Mouse (Mus musculus) midbrain, embryonic 13.5 days (tissue): ENCODE measurements around the gene Pcgf1. TPM values are rescaled to one million over a fixed set of nuclear protein-coding genes. Genes with fewer than 3 reads are reported as not detected.
A peak's percentile ranks its signal among the peaks of the same experiment; 100 is the strongest.

ENCODE experiments used
- ATAC-seq: fragments of 200-750 bp; cut with Nextera tagmentation; 2 replicates; pipeline ENCODE4 v1.8.0; 2017; ENCODE audit warnings: mild to moderate bottlenecking, moderate TSS enrichment, moderate library complexity
- H3K27ac ChIP-seq: fragments of 300-500 bp; sonication (generic); 2 replicates; pipeline ENCODE4 v1.5.1; 2015; ENCODE audit warnings: inconsistent platforms, mild to moderate bottlenecking, moderate library complexity
- H3K27me3 ChIP-seq: fragments of 300-500 bp; sonication (generic); 2 replicates; pipeline ENCODE4 v1.6.1; 2015; ENCODE audit warnings: mild to moderate bottlenecking, inconsistent platforms
- H3K36me3 ChIP-seq: fragments of 300-500 bp; sonication (generic); 2 replicates; pipeline ENCODE4 v1.6.1; 2015; ENCODE audit warnings: mild to moderate bottlenecking, inconsistent platforms
- H3K4me1 ChIP-seq: fragments of 300-500 bp; sonication (generic); replicated peaks from 2 replicates; pipeline ENCODE4 v1.6.1; 2015; ENCODE audit warnings: inconsistent platforms
- H3K4me2 ChIP-seq: fragments of 300-500 bp; sonication (generic); replicated peaks from 2 replicates; pipeline ENCODE4 v1.6.1; 2015; ENCODE audit warnings: moderate library complexity, mild to moderate bottlenecking, inconsistent platforms
- H3K4me3 ChIP-seq: fragments of 300-500 bp; sonication (generic); replicated peaks from 2 replicates; pipeline ENCODE4 v1.5.1; 2015; ENCODE audit warnings: mild to moderate bottlenecking, inconsistent platforms
- H3K9ac ChIP-seq: fragments of 300-500 bp; sonication (generic); replicated peaks from 2 replicates; pipeline ENCODE4 v1.6.1; 2015; ENCODE audit warnings: mild to moderate bottlenecking, inconsistent platforms
- H3K9me3 ChIP-seq: fragments of 300-500 bp; sonication (generic); 2 replicates; pipeline ENCODE4 v1.6.1; 2016; ENCODE audit warnings: mild to moderate bottlenecking, inconsistent platforms
- WGBS: fragments of 180-500 bp; shearing (Covaris S2); methylation state at CpG from one replicate; pipeline ENCODE4 v1.1.7; 2015; 5-methylcytosine and 5-hydroxymethylcytosine counted together
- microRNA counts: library from miRNA; unstranded; fragments of <30 nt; microRNA quantifications from one replicate; lab custom pipeline; 2016
- microRNA-seq: library from miRNA; unstranded; fragments of <30 nt; microRNA quantifications from one replicate; pipeline ENCODE4, GENCODE M21; 2016
- polyA plus RNA-seq: library from polyadenylated mRNA; unstranded; fragments of >200 nt; fragmentation: Nextera tagmentation; extraction: Ambion mirVana; gene quantifications from 2 replicates; pipeline ENCODE4 v1.2.1, GENCODE M21; 2015

Gene Pcgf1
- polyA plus RNA-seq, 1 experiment from 2014 or later, result 53.4 TPM

- H3K36me3 ChIP-seq, result peaks cover 33% of the 10 kb centered on the region
- under 1% methylated on average over 38 of the region's 38 CpGs for WGBS
- peaks cover 76% of the 10 kb centered on the region for H3K4me1 ChIP-seq
- H3K4me3 ChIP-seq, result peak within 1 kb of the TSS; percentile 74
- no peaks in the 10 kb centered on the region for H3K9me3 ChIP-seq
- peak within 1 kb of the TSS; percentile 92 for H3K9ac ChIP-seq
- no peaks in the 10 kb centered on the region for H3K27me3 ChIP-seq
- H3K27ac ChIP-seq, result peak within 1 kb of the TSS; percentile 99
- ATAC-seq, result peak; percentile 95
- H3K4me2 ChIP-seq, result peak within 1 kb of the TSS; percentile 98
Measured at GRCm38 (mm10) chr6:83120930-83121862, 43.5 kb downstream of the Pcgf1 start, which contains the start of gene Wbp1. Gene Wbp1, minus strand, starts transcription at chr6:83121559.

GRCm38 (mm10) chr6:83121863-83122710 lies 44.4 kb downstream of the Pcgf1 start:
- Histone ChIP-seq H3K4me2 (peak overlapping the region; percentile 98), H3K27ac (peak overlapping the region; percentile 99), H3K36me3 (peaks cover 28% of the 10 kb centered on the region), H3K9ac (peak overlapping the region; percentile 91), H3K4me3 (peak overlapping the region; percentile 74), H3K4me1 (peaks cover 67% of the 10 kb centered on the region), H3K9me3 (no peaks in the 10 kb centered on the region), H3K27me3 (no peaks in the 10 kb centered on the region)
- WGBS, result 1% methylated on average over 47 of the region's 52 CpGs
- ATAC-seq, result peak; percentile 8; the same call in 1 of the 2 replicates

DNA sequence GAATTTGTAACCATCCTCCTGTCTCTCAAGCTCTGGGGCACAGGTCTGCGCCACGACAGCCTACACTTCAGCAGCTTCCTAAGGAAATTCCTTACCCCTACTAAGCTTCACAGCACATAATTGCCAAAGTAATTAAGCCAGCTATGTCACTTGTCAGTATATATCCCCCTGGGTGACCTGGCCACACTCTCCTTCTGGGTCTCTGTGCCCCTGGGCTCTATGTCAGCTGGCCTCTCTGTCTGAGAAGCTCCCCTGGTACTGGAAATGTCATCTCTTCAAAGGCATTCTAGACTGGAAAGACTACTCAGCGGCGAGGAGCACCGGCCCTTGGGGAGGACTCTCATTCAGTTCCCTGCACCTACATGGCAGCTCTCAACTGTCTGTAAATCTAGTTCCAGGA lies 45.3 kb downstream of the Pcgf1 start:
- Histone ChIP-seq H3K36me3 (peaks cover 20% of the 10 kb centered on the region), H3K4me3 (peak overlapping the region; percentile 74), H3K9me3 (no peaks in the 10 kb centered on the region), H3K4me1 (peaks cover 60% of the 10 kb centered on the region), H3K9ac (peak overlapping the region; percentile 91; the same call in 1 of the 2 replicates), H3K4me2 (peak overlapping the region; percentile 98), H3K27ac (peak overlapping the region; percentile 99; the same call in 1 of the 2 replicates), H3K27me3 (no peaks in the 10 kb centered on the region)
- no peak for ATAC-seq
- WGBS, result 72% methylated on average over 5 of the region's 5 CpGs

- no peaks in the 10 kb centered on the region for H3K9me3 ChIP-seq
Measured at GRCm38 (mm10) chr6:83124851-83125312, 47.2 kb downstream of the Pcgf1 start.

GRCm38 (mm10) chr6:83125331-83125730 lies 47.7 kb downstream of the Pcgf1 start, which contains the start of gene Ino80b:
Gene Ino80b, minus strand, starts transcription at chr6:83125431.
- 26% methylated on average over 5 of the region's 5 CpGs for WGBS

More at GRCm38 (mm10) chr6:83124851-83125312, 47.2 kb downstream of the Pcgf1 start:
- H3K27me3 ChIP-seq, result no peaks in the 10 kb centered on the region
- peak; percentile 3 for ATAC-seq
- 0 out of 2 replicates have a peak overlapping the region, but pooled peaks have one; percentile 53 for H3K27ac ChIP-seq
- peak overlapping the region; percentile 78 for H3K9ac ChIP-seq
- peaks cover 42% of the 10 kb centered on the region for H3K4me1 ChIP-seq
- peak overlapping the region; percentile 78 for H3K4me3 ChIP-seq
- under 1% methylated on average over 30 of the region's 30 CpGs for WGBS
- H3K4me2 ChIP-seq, result peak overlapping the region; percentile 92
- H3K36me3 ChIP-seq, result peaks cover under 1% of the 10 kb centered on the region

GRCm38 (mm10) chr6:83127419-83127818 lies 49.8 kb downstream of the Pcgf1 start:
- Histone ChIP-seq H3K27me3 (no peaks in the 10 kb centered on the region), H3K9me3 (no peaks in the 10 kb centered on the region), H3K4me2 (no peak overlapping the region), H3K4me1 (peaks cover 29% of the 10 kb centered on the region), H3K4me3 (no peak overlapping the region), H3K9ac (no peak overlapping the region), H3K36me3 (no peaks in the 10 kb centered on the region), H3K27ac (no peak overlapping the region)
- 96% methylated on average over 5 of the region's 5 CpGs for WGBS
- ATAC-seq, result no peak

More at GRCm38 (mm10) chr6:83125331-83125730, 47.7 kb downstream of the Pcgf1 start, which contains the start of gene Ino80b:
- Histone ChIP-seq H3K4me1 (peaks cover 38% of the 10 kb centered on the region), H3K4me2 (peak within 1 kb of the TSS; percentile 92), H3K27ac (0 out of 2 replicates have a peak within 1 kb of the TSS, but pooled peaks have one; percentile 53), H3K9ac (peak within 1 kb of the TSS; percentile 78), H3K27me3 (no peaks in the 10 kb centered on the region), H3K4me3 (peak within 1 kb of the TSS; percentile 78), H3K9me3 (no peaks in the 10 kb centered on the region), H3K36me3 (no peaks in the 10 kb centered on the region)
- no peak for ATAC-seq

MicroRNA genes within 50 kb of the gene (microRNA counts, 519-probe panel; counts per million panel counts)
- microRNA mmu-miR-3470a+mmu-miR-3470b (lab: Ali Mortazavi, UCI), result 110 counts per million, percentile 56 among the panel's probes with 10 or more counts

Small RNA genes lying within 50 kb of the gene (microRNA-seq; reads per million reads assigned to microRNA genes)
- not detected for gene Mir3470a
- not detected for gene Mir7040

Other genes with a start within 250 kb of the Pcgf1 start
- 11.0 and 11.6 TPM in 2 replicates for gene Sema4f, start 138.1 kb upstream of the Pcgf1 start, polyA plus RNA-seq
- not detected in 2 replicates for gene M1ap, start 131.0 kb upstream of the Pcgf1 start, polyA plus RNA-seq
- 3.1 and 4.1 TPM in 2 replicates for gene Dok1, start 44.4 kb upstream of the Pcgf1 start, polyA plus RNA-seq
- gene Loxl3, start 43.7 kb upstream of the Pcgf1 start, polyA plus RNA-seq, result 4.7 and 6.2 TPM in 2 replicates
- gene Aup1, start 23.3 kb upstream of the Pcgf1 start, polyA plus RNA-seq, result 160 and 165 TPM in 2 replicates
- 62.4 and 65.3 TPM in 2 replicates for gene Htra2, start 22.6 kb upstream of the Pcgf1 start, polyA plus RNA-seq
- 0.75 and 1.00 TPM in 2 replicates for gene Dqx1, start 20.0 kb upstream of the Pcgf1 start, polyA plus RNA-seq
- not detected in 2 replicates for gene Tlx2, start 7.6 kb upstream of the Pcgf1 start, polyA plus RNA-seq
- not detected in 2 replicates for gene Lbx2, start 8.5 kb downstream of the Pcgf1 start, polyA plus RNA-seq
- gene Ccdc142, start 23.7 kb downstream of the Pcgf1 start, polyA plus RNA-seq, result 4.3 and 5.7 TPM in 2 replicates
- gene Gm42688, start 23.7 kb downstream of the Pcgf1 start, polyA plus RNA-seq, result 3.7 and 5.0 TPM in 2 replicates
- gene Mrpl53, start 31.2 kb downstream of the Pcgf1 start, polyA plus RNA-seq, result 137 and 146 TPM in 2 replicates
- 16.0 and 26.9 TPM in 2 replicates for gene Mogs, start 37.6 kb downstream of the Pcgf1 start, polyA plus RNA-seq
- gene Wbp1, start 43.7 kb downstream of the Pcgf1 start, polyA plus RNA-seq, result 228 and 253 TPM in 2 replicates
- 12.1 and 14.9 TPM in 2 replicates for gene Ino80b, start 47.6 kb downstream of the Pcgf1 start, polyA plus RNA-seq
- 16.5 and 18.8 TPM in 2 replicates for gene Rtkn, start 57.6 kb downstream of the Pcgf1 start, polyA plus RNA-seq
- gene Wdr54, start 78.5 kb downstream of the Pcgf1 start, polyA plus RNA-seq, result 16.1 and 19.2 TPM in 2 replicates
- gene 1700003E16Rik, start 78.5 kb downstream of the Pcgf1 start, polyA plus RNA-seq, result 3.0 and 3.3 TPM in 2 replicates
- gene Dctn1, start 88.1 kb downstream of the Pcgf1 start, polyA plus RNA-seq, result 127 and 140 TPM in 2 replicates
- 0.22 and 0.48 TPM in 2 replicates for gene Slc4a5, start 142.0 kb downstream of the Pcgf1 start, polyA plus RNA-seq
- gene Mthfd2, start 248.0 kb downstream of the Pcgf1 start, polyA plus RNA-seq, result 26.5 and 26.6 TPM in 2 replicates
- 30.7 and 31.8 TPM in 2 replicates for gene Mob1a, start 248.1 kb downstream of the Pcgf1 start, polyA plus RNA-seq